Mouse (Mus musculus) liver, adult 2 months (tissue): Measurements from ENCODE around the gene Trim24.

Experiments used
- CTCF ChIP-seq: fragments of 200-500 bp; IDR thresholded peaks from 2 replicates; pipeline ENCODE4 v1.5.1; 2011; ENCODE audit warnings: low read depth, low read length, control low read depth
- POLR2A ChIP-seq: fragments of 200-500 bp; IDR thresholded peaks from 2 replicates; pipeline ENCODE4 v1.6.1; 2011; ENCODE audit warnings: low read length, control low read depth; ENCODE audit not compliant: insufficient read depth; ENCODE audit errors: extremely low read depth

- TF ChIP-seq POLR2A (no peak), CTCF (no peak)
Observed at GRCm38 (mm10) chr6:37855384-37855783, 15.2 kb upstream of the Trim24 start.
